Mouse (Mus musculus): ENCODE measurements at regions not wholly inside any gene's neighbourhood (a gene's known extent, or its start where the extent isn't known, plus 50 kb on each side); places are given as distances from the start of the nearest gene placed in this dataset.

DNA sequence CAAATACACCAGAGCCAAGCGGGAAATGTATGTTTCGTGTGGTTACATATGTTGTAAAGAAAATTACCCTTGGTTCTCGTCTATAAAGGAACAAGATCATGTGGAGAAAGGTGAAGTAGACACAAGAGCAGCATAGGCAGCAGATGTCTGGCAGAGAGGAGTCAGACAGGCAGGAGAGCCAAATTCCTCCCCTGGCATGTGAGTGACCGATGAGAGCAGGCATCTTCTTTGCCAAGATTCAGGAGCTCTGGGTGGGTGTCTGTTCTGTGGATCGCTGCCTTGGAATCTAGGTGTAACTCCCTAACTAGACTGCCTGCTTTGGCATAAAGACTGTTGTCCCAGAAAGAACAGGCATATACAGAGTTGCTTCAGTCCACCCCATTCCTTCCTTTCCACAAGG lies 275.1 kb upstream of the Col8a1 start:
- 84% methylated on average over 5 of the region's 5 CpGs for WGBS

DNA sequence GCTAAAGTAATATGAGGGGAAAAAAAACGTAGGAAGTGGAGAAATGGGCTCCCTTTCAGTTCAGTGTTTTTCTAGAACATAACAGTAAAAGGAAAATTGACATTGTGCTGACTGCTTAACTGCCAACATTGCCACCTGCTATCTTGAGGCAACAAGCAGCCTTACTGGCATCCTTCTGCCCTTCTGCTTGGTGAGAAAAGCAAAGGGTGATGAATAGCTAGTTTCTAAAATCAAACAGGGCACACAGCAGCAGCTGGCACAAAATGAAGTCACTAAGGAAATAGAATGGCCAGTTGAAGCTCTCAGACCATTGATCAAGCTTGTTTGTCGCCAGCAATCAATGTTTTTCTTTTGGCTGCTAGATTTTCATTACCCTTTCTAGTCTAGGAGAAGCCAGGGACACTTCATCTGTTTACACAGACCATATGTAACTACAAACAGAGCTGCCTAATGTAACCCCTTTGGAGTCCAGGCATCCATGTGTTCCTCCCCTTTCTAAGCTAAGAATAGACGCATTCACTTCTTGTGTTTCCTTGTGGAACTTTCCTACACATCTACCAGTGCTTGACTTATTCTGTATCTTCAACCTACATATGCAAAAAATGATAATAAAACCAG lies 314.2 kb upstream of the Col8a1 start:
- Histone ChIP-seq H3K4me3 (ENCODE audit: low read depth, low read length) (no peak overlapping the region), H3K4me2 (ENCODE audit: low read length) (no peak overlapping the region), H3K36me3 (ENCODE audit: control insufficient read depth, insufficient read depth, low read length) (no peaks in the 10 kb centered on the region), H3K27me3 (replicated peaks; ENCODE audit: control insufficient read depth, insufficient read depth, low read length) (no peaks in the 10 kb centered on the region), H3K4me1 (replicated peaks; ENCODE audit: control insufficient read depth, insufficient read depth, low read length) (no peaks in the 10 kb centered on the region), H3K27ac (ENCODE audit: low read depth) (no peak overlapping the region), H3K9ac (ENCODE audit: low read length) (no peak overlapping the region), H3K9me3 (ENCODE audit: control insufficient read depth, low read length) (no peaks in the 10 kb centered on the region)
- ATAC-seq (replicated peaks; ENCODE audit: low FRiP score, low TSS enrichment, low read depth), result no peak
- 61% methylated on average over 3 of the region's 3 CpGs for WGBS
- no peak for DNase-seq (ENCODE audit: low spot score)

More for the DNA sequence above, 275.1 kb upstream of the Col8a1 start:
- Histone ChIP-seq H3K4me2 (ENCODE audit: low read length) (no peak overlapping the region), H3K27me3 (replicated peaks; ENCODE audit: control insufficient read depth, insufficient read depth, low read length) (no peaks in the 10 kb centered on the region), H3K36me3 (ENCODE audit: control insufficient read depth, insufficient read depth, low read length) (no peaks in the 10 kb centered on the region), H3K27ac (ENCODE audit: low read depth) (no peak overlapping the region), H3K9me3 (ENCODE audit: control insufficient read depth, low read length) (no peaks in the 10 kb centered on the region), H3K4me3 (ENCODE audit: low read depth, low read length) (no peak overlapping the region), H3K4me1 (replicated peaks; ENCODE audit: control insufficient read depth, insufficient read depth, low read length) (no peaks in the 10 kb centered on the region), H3K9ac (ENCODE audit: low read length) (no peak overlapping the region)
- ATAC-seq (replicated peaks; ENCODE audit: low FRiP score, low TSS enrichment, low read depth) (no peak), DNase-seq (ENCODE audit: low spot score) (no peak)

DNA sequence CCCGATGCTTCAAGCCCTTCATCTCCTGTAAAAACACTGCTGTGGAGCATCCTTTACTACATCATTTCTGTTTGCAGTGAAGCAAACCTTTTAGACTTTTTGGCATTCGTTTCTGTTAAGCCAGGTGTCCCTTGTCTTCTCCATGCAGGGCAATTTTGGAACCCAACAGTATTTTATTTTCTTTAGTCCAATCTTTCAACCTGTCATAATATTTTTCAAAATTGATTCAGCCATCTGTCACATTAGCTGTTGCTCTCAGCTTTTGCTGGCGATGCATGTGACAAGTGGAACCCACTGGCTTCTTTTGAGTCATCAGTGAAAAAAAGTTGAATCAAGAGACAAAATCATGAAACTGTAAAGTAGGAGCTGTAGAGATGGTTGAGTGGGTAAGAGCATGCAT lies 317.9 kb upstream of the Col8a1 start:
- Histone ChIP-seq H3K4me1 (replicated peaks; ENCODE audit: control insufficient read depth, insufficient read depth, low read length) (no peaks in the 10 kb centered on the region), H3K4me2 (ENCODE audit: low read length) (no peak overlapping the region), H3K27ac (ENCODE audit: low read depth) (no peak overlapping the region), H3K36me3 (ENCODE audit: control insufficient read depth, insufficient read depth, low read length) (no peaks in the 10 kb centered on the region), H3K4me3 (ENCODE audit: low read depth, low read length) (no peak overlapping the region), H3K9me3 (ENCODE audit: control insufficient read depth, low read length) (no peaks in the 10 kb centered on the region), H3K9ac (ENCODE audit: low read length) (no peak overlapping the region), H3K27me3 (replicated peaks; ENCODE audit: control insufficient read depth, insufficient read depth, low read length) (no peaks in the 10 kb centered on the region)
- 82% methylated on average over 3 of the region's 3 CpGs for WGBS
- ATAC-seq (replicated peaks; ENCODE audit: low FRiP score, low TSS enrichment, low read depth) (no peak), DNase-seq (ENCODE audit: low spot score) (no peak)

DNA sequence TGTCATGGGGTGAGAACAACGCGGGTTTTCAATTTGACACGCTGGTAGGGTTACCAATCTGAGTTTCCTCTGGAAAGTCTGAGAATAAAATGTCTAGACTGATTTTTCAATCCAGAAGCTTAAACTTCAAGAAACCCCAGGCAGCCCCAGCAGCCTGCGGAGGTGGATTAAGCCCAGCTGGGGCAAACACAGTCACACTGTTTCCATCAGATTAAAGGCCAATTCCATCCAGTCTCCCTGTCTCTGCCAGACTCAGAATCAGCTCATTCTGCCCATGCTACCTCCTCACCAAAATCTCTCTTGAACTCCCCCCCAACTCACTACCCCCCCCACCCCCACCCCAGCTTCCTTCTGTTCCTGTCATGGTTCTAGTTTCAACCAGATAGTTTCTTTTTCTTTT lies 307.9 kb upstream of the Dcbld2 start:
- WGBS, result 84% methylated on average over 4 of the region's 4 CpGs
- H3K27me3 ChIP-seq (replicated peaks; ENCODE audit: control insufficient read depth, insufficient read depth, low read length), result no peaks in the 10 kb centered on the region
- no peaks in the 10 kb centered on the region for H3K9me3 ChIP-seq (ENCODE audit: control insufficient read depth, low read length)
- no peaks in the 10 kb centered on the region for H3K36me3 ChIP-seq (ENCODE audit: control insufficient read depth, insufficient read depth, low read length)
- no peak overlapping the region for H3K4me3 ChIP-seq (ENCODE audit: low read depth, low read length)
- H3K27ac ChIP-seq (ENCODE audit: low read depth), result no peak overlapping the region
- DNase-seq (ENCODE audit: low spot score) (no peak), ATAC-seq (replicated peaks; ENCODE audit: low FRiP score, low TSS enrichment, low read depth) (no peak)
- H3K9ac ChIP-seq (ENCODE audit: low read length), result no peak overlapping the region
- no peak overlapping the region for H3K4me2 ChIP-seq (ENCODE audit: low read length)
- no peaks in the 10 kb centered on the region for H3K4me1 ChIP-seq (replicated peaks; ENCODE audit: control insufficient read depth, insufficient read depth, low read length)

DNA sequence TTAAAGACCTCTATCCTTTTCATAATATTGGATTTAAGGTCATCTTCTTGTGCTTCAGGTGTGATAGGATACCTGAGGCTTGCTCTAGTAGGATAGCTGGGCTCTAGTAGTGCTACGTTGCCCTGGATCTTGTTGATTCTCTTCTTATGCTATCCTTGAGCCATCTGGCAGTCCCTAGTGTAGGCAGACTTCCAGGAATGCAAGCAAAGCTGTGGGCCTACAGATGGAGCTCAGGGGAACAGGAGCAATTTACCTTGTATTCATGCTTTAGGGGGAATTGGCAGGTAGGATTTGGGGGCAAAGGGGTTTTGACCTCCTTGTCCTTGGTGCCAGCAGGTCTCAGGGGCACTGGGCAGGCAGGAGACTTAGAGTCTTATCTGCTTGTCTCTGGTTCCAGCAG lies 297.8 kb upstream of the Dcbld2 start:
- WGBS, result 97% methylated on average over 1 of the region's 1 CpGs
- no peak overlapping the region for H3K9ac ChIP-seq (ENCODE audit: low read length)

DNA sequence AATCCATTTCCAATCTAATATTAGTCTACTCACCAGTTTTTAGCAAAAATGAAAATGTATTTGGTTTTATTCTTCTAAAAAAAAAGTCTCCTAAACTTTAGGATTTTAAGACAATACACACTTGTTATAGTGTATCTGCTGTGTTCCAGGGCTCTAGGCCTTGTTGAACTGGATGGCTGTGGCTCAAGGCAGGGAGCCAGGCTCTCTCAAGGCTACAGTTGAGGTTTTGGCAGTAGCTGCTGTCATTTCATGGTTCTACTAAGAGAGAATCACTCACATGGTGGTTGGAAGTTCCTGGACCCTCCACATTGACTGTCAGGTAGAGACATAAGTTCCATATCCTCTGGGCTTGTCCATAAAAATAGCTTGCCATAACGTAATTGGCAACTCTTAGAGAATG lies 282.2 kb upstream of the Dcbld2 start:
- Histone ChIP-seq H3K4me2 (ENCODE audit: low read length) (no peak overlapping the region), H3K36me3 (ENCODE audit: control insufficient read depth, insufficient read depth, low read length) (no peaks in the 10 kb centered on the region), H3K9me3 (ENCODE audit: control insufficient read depth, low read length) (no peaks in the 10 kb centered on the region), H3K27me3 (replicated peaks; ENCODE audit: control insufficient read depth, insufficient read depth, low read length) (no peaks in the 10 kb centered on the region), H3K9ac (ENCODE audit: low read length) (no peak overlapping the region), H3K27ac (ENCODE audit: low read depth) (no peak overlapping the region), H3K4me3 (ENCODE audit: low read depth, low read length) (no peak overlapping the region), H3K4me1 (replicated peaks; ENCODE audit: control insufficient read depth, insufficient read depth, low read length) (no peaks in the 10 kb centered on the region)
- ATAC-seq (replicated peaks; ENCODE audit: low FRiP score, low TSS enrichment, low read depth) (no peak), DNase-seq (ENCODE audit: low spot score) (no peak)
- 78% methylated on average over 1 of the region's 1 CpGs for WGBS

More for the DNA sequence above, 297.8 kb upstream of the Dcbld2 start:
- H3K36me3 ChIP-seq (ENCODE audit: control insufficient read depth, insufficient read depth, low read length), result no peaks in the 10 kb centered on the region
- H3K27ac ChIP-seq (ENCODE audit: low read depth), result no peak overlapping the region
- no peaks in the 10 kb centered on the region for H3K27me3 ChIP-seq (replicated peaks; ENCODE audit: control insufficient read depth, insufficient read depth, low read length)
- H3K4me2 ChIP-seq (ENCODE audit: low read length), result no peak overlapping the region
- H3K4me3 ChIP-seq (ENCODE audit: low read depth, low read length), result no peak overlapping the region
- DNase-seq (ENCODE audit: low spot score) (no peak), ATAC-seq (replicated peaks; ENCODE audit: low FRiP score, low TSS enrichment, low read depth) (no peak)
- no peaks in the 10 kb centered on the region for H3K9me3 ChIP-seq (ENCODE audit: control insufficient read depth, low read length)
- no peaks in the 10 kb centered on the region for H3K4me1 ChIP-seq (replicated peaks; ENCODE audit: control insufficient read depth, insufficient read depth, low read length)

DNA sequence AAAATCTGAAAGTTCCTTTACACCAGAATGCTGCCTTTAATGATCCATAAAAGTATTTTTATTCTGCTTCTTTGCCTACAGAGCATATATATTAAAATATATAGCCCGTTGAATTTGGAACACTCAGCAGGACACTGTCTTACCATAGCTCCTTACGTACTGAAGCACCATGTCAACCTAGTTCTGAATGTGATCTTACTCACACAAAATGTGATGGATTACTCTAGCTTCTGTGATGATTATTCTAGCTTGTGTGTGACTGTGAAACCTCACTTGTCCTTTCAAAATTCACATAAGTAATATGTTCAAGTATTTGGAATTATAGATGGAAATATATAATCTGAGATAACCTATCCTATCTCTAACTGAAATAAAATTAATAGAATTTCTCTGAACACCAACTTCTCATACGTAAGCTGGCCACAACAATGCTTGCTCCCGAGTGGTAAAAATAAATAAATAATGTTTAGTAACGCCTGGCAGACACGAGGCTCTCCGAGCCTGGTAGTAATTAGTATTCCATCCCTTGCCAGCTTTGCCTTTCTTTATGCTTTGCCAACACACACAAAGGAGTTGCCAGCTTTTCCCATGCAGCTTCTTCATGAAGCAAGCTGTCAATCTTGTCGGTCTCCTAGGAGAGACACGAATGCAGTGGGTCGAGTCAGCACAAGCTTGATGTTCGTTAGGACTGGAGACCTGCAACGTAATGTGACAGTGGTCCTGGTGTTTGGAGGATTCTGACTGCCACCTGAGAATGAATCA lies 271.9 kb upstream of the Dcbld2 start:
- Histone ChIP-seq H3K4me2 (ENCODE audit: low read length) (no peak overlapping the region), H3K27ac (ENCODE audit: low read depth) (no peak overlapping the region)

DNA sequence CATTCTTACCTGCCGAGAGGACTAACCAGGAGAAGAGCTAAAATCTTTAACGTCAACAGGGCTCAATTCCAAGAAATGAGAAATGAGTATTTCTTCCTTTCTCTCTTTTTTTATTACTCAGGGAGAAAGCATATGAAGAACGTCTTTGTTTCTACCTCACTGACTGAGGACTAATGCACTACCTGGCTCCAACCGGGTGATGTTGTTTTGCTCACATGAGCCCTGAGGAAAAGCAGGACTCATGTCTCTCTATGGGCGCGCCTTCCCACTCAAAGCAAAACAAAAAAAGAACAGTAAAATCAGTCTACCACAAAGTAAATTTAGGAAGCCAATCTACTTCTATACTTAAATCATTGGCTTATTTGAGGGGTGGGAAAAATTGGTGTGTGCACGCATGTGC lies 271.3 kb upstream of the Dcbld2 start:
- no peaks in the 10 kb centered on the region for H3K9me3 ChIP-seq (ENCODE audit: control insufficient read depth, low read length)
- 83% methylated on average over 7 of the region's 7 CpGs for WGBS
- DNase-seq (ENCODE audit: low spot score) (no peak), ATAC-seq (replicated peaks; ENCODE audit: low FRiP score, low TSS enrichment, low read depth) (no peak)
- no peaks in the 10 kb centered on the region; the same call in 1 of the 2 replicates for H3K4me1 ChIP-seq (replicated peaks; ENCODE audit: control insufficient read depth, insufficient read depth, low read length)
- H3K27me3 ChIP-seq (replicated peaks; ENCODE audit: control insufficient read depth, insufficient read depth, low read length), result no peaks in the 10 kb centered on the region
- H3K4me3 ChIP-seq (ENCODE audit: low read depth, low read length), result no peak overlapping the region
- H3K9ac ChIP-seq (ENCODE audit: low read length), result no peak overlapping the region
- H3K36me3 ChIP-seq (ENCODE audit: control insufficient read depth, insufficient read depth, low read length), result no peaks in the 10 kb centered on the region
- H3K27ac ChIP-seq (ENCODE audit: low read depth), result no peak overlapping the region
- no peak overlapping the region for H3K4me2 ChIP-seq (ENCODE audit: low read length)

More for the DNA sequence above, 271.9 kb upstream of the Dcbld2 start:
- Histone ChIP-seq H3K4me1 (replicated peaks; ENCODE audit: control insufficient read depth, insufficient read depth, low read length) (no peaks in the 10 kb centered on the region; the same call in 1 of the 2 replicates), H3K4me3 (ENCODE audit: low read depth, low read length) (no peak overlapping the region), H3K9ac (ENCODE audit: low read length) (no peak overlapping the region), H3K36me3 (ENCODE audit: control insufficient read depth, insufficient read depth, low read length) (no peaks in the 10 kb centered on the region), H3K9me3 (ENCODE audit: control insufficient read depth, low read length) (no peaks in the 10 kb centered on the region), H3K27me3 (replicated peaks; ENCODE audit: control insufficient read depth, insufficient read depth, low read length) (no peaks in the 10 kb centered on the region)
- WGBS, result 86% methylated on average over 12 of the region's 12 CpGs
- DNase-seq (ENCODE audit: low spot score) (no peak), ATAC-seq (replicated peaks; ENCODE audit: low FRiP score, low TSS enrichment, low read depth) (no peak)

All from intestine, embryonic 14.5 days (tissue).